Mouse (Mus musculus): ENCODE results near the gene Gm49373. TPM values are rescaled to one million over a fixed set of nuclear protein-coding genes. Genes with fewer than 3 reads are reported as not detected.

Gene Gm49373
- polyA plus RNA-seq, 1 experiment from 2014 or later = 2.4 TPM

GRCm38 (mm10) chr9:21031896-21032351 is 41.0 kb downstream of the Gm49373 start, which contains the start of gene Icam5:
TSS of gene Icam5 (plus strand) at chr9:21032073.
- Histone ChIP-seq H3K9me3 (no peaks in the 10 kb centered on the region), H3K9ac (peak within 1 kb of the TSS; percentile 63), H3K4me2 (peak within 1 kb of the TSS; percentile 98), H3K4me1 (peaks cover 64% of the 10 kb centered on the region), H3K36me3 (replicated peaks) (no peaks in the 10 kb centered on the region), H3K27ac (0 out of 2 replicates have a peak within 1 kb of the TSS, but pooled peaks have one; percentile 39), H3K4me3 (peak within 1 kb of the TSS; percentile 59), H3K27me3 (replicated peaks) (peaks cover 87% of the 10 kb centered on the region)
- ATAC-seq (replicated peaks) = peak; percentile 35
- under 1% methylated on average over 35 of the region's 35 CpGs for WGBS

- Histone ChIP-seq H3K36me3 (replicated peaks) (no peaks in the 10 kb centered on the region), H3K27me3 (replicated peaks) (peaks cover 82% of the 10 kb centered on the region), H3K4me1 (peaks cover 59% of the 10 kb centered on the region), H3K9ac (peak overlapping the region; percentile 63), H3K4me3 (peak overlapping the region; percentile 59), H3K4me2 (peak overlapping the region; percentile 98), H3K9me3 (no peaks in the 10 kb centered on the region), H3K27ac (0 out of 2 replicates have a peak overlapping the region, but pooled peaks have one; percentile 39)
- ATAC-seq (replicated peaks) = peak; percentile 72
- under 1% methylated on average over 36 of the region's 36 CpGs for WGBS
These were observed 41.5 kb downstream of the Gm49373 start for GRCm38 (mm10) chr9:21031251-21031895.

DNA sequence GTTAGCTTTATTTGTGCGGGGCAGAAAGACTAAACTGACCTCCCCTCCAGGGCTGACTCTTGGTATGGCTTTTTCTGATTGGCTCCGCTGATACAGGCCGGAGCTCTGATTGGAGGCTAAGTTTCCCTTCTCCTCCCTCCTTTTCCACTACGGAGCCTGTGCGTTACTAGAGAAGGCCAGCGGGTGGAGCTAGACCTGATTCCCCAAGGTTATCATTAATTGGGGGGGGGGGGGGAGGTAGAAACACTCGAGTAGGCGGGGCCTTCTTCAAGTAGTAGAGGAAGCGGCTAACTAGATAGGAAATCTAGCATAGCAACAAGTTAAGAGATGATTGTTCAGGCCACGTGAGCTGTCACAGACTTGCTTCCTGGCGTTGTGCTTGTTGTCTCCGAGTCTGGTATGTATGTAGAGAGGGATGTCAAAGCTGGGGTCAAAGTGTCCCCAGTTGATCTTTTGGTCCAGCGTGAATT is 42.1 kb downstream of the Gm49373 start:
- H3K4me1 ChIP-seq = peaks cover 54% of the 10 kb centered on the region
- peak overlapping the region; percentile 63; the same call in 1 of the 2 replicates for H3K9ac ChIP-seq
- no peaks in the 10 kb centered on the region for H3K9me3 ChIP-seq
- H3K4me2 ChIP-seq = peak overlapping the region; percentile 98
- 0% methylated on average over 13 of the region's 13 CpGs for WGBS
- peaks cover 76% of the 10 kb centered on the region for H3K27me3 ChIP-seq (replicated peaks)
- 0 out of 2 replicates have a peak overlapping the region, but pooled peaks have one; percentile 39 for H3K27ac ChIP-seq
- ATAC-seq (replicated peaks) = peak; percentile 61
- H3K4me3 ChIP-seq = peak overlapping the region; percentile 59
- H3K36me3 ChIP-seq (replicated peaks) = no peaks in the 10 kb centered on the region

DNA sequence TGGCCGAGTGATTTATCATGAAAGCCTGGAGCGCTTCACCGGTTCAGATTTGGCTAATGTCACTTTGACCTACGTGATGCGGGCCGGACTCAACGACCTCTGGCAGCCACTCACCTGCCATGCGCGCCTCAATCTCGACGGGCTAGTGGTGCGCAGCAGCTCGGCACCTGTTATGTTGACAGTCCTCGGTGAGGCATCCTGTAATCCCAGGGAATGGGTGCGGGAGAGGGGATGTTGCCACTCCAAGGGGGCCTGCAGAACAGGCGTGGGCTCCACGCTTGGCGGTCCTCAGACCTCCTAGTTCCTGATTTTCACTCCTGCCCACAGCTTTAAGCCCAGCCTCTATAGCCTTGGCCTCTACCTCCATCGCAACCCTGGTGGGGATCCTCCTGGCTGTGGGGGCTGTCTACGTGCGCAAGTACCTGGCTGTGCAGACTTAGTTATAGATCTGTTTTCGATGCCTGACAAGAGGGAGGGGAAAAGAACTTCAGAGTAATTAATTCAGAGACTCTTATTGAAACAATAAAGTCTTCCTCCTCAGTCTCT is 42.8 kb downstream of the Gm49373 start:
- H3K4me1 ChIP-seq = peaks cover 47% of the 10 kb centered on the region
- H3K4me2 ChIP-seq = peak overlapping the region; percentile 98; the same call in 1 of the 2 replicates
- 0 out of 2 replicates have a peak overlapping the region, but pooled peaks have one; percentile 59 for H3K4me3 ChIP-seq
- H3K36me3 ChIP-seq (replicated peaks) = no peaks in the 10 kb centered on the region
- H3K9me3 ChIP-seq = no peaks in the 10 kb centered on the region
- no peak overlapping the region for H3K9ac ChIP-seq
- peaks cover 73% of the 10 kb centered on the region for H3K27me3 ChIP-seq (replicated peaks)
- H3K27ac ChIP-seq = no peak overlapping the region
- WGBS = 17% methylated on average over 22 of the region's 22 CpGs
- ATAC-seq (replicated peaks) = no peak

DNA sequence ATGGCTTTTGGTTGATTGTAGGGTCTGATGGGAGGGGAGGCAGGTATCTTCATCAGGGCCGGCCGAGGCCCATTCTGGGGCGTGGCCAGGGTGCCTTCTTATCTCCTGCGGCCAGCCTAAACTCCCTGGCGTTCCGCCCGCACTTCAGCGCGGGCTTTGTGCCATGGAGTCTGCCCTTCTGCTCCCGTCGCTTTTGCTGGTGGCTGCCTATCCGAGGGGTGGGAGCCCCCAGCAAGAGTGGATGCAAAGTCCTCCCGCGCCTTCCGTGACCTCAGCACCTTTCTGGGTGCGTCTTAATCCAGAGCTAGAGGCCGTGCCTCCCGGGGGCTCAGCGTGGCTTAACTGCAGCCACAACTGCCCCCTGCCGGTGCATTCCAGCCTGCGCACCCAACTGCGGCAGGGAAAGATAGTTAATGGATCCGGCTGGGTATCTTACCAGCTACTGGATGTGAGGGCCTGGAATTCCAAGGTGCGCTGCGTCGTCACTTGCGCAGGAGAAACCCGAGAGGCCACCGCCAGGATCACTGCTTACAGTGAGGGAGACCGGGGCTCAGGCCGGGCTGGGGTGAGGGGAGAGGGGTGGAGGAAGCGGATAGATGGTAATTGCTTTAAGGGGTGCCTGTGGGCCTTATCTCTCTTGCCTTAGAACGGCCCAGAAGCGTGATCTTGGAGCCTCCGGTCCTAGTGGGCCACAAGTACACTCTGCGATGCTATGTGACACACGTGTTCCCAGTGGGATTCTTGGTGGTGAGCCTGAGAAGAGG is 43.4 kb downstream of the Gm49373 start, which contains the start of gene Icam4:
Gene Icam4 (plus strand): TSS at position 83 of the 764 bp plus-strand sequence.
- peaks cover 47% of the 10 kb centered on the region for H3K4me1 ChIP-seq
- peaks cover 67% of the 10 kb centered on the region for H3K27me3 ChIP-seq (replicated peaks)
- H3K9me3 ChIP-seq = no peaks in the 10 kb centered on the region
- H3K36me3 ChIP-seq (replicated peaks) = no peaks in the 10 kb centered on the region
- peak within 1 kb of the TSS; percentile 34 for H3K4me2 ChIP-seq
- peak; percentile 9; the same call in 1 of the 2 replicates for ATAC-seq (replicated peaks)
- no peak within 1 kb of the TSS for H3K27ac ChIP-seq
- no peak within 1 kb of the TSS for H3K9ac ChIP-seq
- 0 out of 2 replicates have a peak within 1 kb of the TSS, but pooled peaks have one; percentile 7 for H3K4me3 ChIP-seq
- 3% methylated on average over 37 of the region's 37 CpGs for WGBS

DNA sequence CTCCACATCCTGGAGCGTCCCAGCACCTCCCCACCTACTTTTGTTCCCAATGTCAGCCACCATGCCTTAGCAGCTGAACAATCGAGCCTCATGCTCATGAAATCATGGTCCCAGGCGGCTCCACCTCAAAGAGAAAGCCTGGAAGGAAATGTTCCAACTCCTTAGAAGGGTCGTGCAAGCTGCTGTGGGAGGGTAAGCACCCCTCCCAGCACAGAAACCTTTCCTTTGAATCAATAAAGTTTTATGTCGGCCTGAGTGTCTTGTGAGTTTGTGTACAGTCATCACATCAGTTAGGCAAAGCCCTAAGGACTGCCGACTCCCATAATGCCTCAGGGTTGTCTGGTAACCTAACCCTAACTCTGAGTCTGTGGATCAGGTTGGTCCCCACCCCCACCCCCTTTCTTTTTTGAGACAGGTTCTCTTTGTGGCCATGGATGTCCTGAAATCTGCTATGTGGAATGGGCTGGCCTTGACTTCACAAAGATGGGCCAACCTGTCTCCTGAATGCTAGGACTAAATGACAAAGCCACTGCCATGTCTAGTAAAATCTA is 44.3 kb downstream of the Gm49373 start:
- no peak for ATAC-seq (replicated peaks)
- Histone ChIP-seq H3K9me3 (no peaks in the 10 kb centered on the region), H3K36me3 (replicated peaks) (no peaks in the 10 kb centered on the region), H3K27me3 (replicated peaks) (peaks cover 60% of the 10 kb centered on the region), H3K4me2 (no peak overlapping the region), H3K27ac (no peak overlapping the region), H3K4me3 (no peak overlapping the region), H3K4me1 (peaks cover 46% of the 10 kb centered on the region), H3K9ac (no peak overlapping the region)
- WGBS = 77% methylated on average over 6 of the region's 6 CpGs

GRCm38 (mm10) chr9:21027774-21028290 is 45.1 kb downstream of the Gm49373 start:
- no peak overlapping the region for H3K4me3 ChIP-seq
- H3K4me2 ChIP-seq = no peak overlapping the region
- H3K9me3 ChIP-seq = no peaks in the 10 kb centered on the region
- H3K27ac ChIP-seq = no peak overlapping the region
- peaks cover 52% of the 10 kb centered on the region for H3K27me3 ChIP-seq (replicated peaks)
- H3K36me3 ChIP-seq (replicated peaks) = no peaks in the 10 kb centered on the region
- H3K4me1 ChIP-seq = peaks cover 38% of the 10 kb centered on the region
- WGBS = 49% methylated on average over 8 of the region's 8 CpGs
- no peak overlapping the region for H3K9ac ChIP-seq
- no peak for ATAC-seq (replicated peaks)

DNA sequence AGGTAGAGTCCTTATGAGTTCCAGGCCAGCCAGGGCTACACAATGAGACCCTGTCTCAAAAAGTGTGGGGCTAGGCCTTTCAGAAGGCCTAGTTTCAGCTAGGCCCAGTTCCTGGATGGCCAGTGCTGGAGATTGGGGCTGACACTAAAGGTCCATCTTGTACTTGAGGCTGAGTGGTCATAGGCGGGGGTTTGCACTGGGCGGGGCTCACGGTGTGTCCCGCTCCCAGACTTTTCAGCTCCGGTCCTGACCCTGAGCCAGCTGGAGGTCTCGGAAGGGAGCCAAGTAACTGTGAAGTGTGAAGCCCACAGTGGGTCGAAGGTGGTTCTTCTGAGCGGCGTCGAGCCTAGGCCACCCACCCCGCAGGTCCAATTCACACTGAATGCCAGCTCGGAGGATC is 46.0 kb downstream of the Gm49373 start:
- Histone ChIP-seq H3K27me3 (replicated peaks) (peaks cover 42% of the 10 kb centered on the region), H3K4me1 (peaks cover 28% of the 10 kb centered on the region), H3K4me3 (no peak overlapping the region), H3K4me2 (no peak overlapping the region), H3K36me3 (replicated peaks) (no peaks in the 10 kb centered on the region), H3K9me3 (no peaks in the 10 kb centered on the region), H3K9ac (no peak overlapping the region), H3K27ac (no peak overlapping the region)
- ATAC-seq (replicated peaks) = no peak
- 81% methylated on average over 12 of the region's 12 CpGs for WGBS

GRCm38 (mm10) chr9:21025258-21025810 is 47.6 kb downstream of the Gm49373 start:
- Histone ChIP-seq H3K27ac (no peak overlapping the region), H3K4me1 (peaks cover 13% of the 10 kb centered on the region), H3K27me3 (replicated peaks) (peaks cover 38% of the 10 kb centered on the region), H3K4me3 (no peak overlapping the region), H3K9me3 (no peaks in the 10 kb centered on the region), H3K36me3 (replicated peaks) (no peaks in the 10 kb centered on the region), H3K4me2 (no peak overlapping the region), H3K9ac (no peak overlapping the region)
- WGBS = 73% methylated on average over 19 of the region's 19 CpGs
- no peak for ATAC-seq (replicated peaks)

DNA sequence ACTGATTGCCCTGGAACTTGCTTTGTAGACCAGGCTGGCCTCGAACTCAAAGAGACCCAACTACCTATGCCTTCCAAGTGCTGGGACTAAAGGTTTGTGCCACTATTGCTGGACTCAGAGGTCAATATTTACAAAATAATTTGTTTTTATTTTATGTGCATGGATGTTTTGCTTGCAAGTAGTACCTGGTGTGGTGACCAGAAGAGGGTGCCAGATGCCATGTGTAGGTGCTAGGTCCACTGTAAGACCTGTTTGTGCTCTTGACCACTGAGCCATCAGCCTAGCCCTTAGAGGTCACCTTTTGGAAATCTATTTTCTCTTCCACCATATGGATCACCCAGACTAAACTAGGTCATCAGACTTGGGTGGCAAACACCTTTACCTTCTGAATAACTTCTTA is 50.2 kb downstream of the Gm49373 start:
- H3K4me1 ChIP-seq = no peaks in the 10 kb centered on the region
- H3K27me3 ChIP-seq (replicated peaks) = peaks cover 26% of the 10 kb centered on the region
- ATAC-seq (replicated peaks) = no peak
- no peaks in the 10 kb centered on the region for H3K36me3 ChIP-seq (replicated peaks)
- H3K4me3 ChIP-seq = no peak overlapping the region
- WGBS = 87% methylated on average over 1 of the region's 1 CpGs
- H3K4me2 ChIP-seq = no peak overlapping the region
- H3K9me3 ChIP-seq = no peaks in the 10 kb centered on the region
- no peak overlapping the region for H3K9ac ChIP-seq
- H3K27ac ChIP-seq = no peak overlapping the region

- H3K27me3 ChIP-seq (replicated peaks) = peaks cover 26% of the 10 kb centered on the region
- no peaks in the 10 kb centered on the region for H3K9me3 ChIP-seq
- H3K4me3 ChIP-seq = no peak overlapping the region
- no peak overlapping the region for H3K9ac ChIP-seq
- H3K4me2 ChIP-seq = no peak overlapping the region
- no peaks in the 10 kb centered on the region for H3K4me1 ChIP-seq
- no peaks in the 10 kb centered on the region for H3K36me3 ChIP-seq (replicated peaks)
- WGBS = 71% methylated on average over 6 of the region's 6 CpGs
- no peak for ATAC-seq (replicated peaks)
- H3K27ac ChIP-seq = no peak overlapping the region
These were observed 50.6 kb downstream of the Gm49373 start for GRCm38 (mm10) chr9:21022288-21022687.

Measured in midbrain, embryonic 15.5 days (tissue).